Mouse (Mus musculus) CH12.LX (cell line): ENCODE data around the gene Sf3b3. TPM values are rescaled to one million over a fixed set of nuclear protein-coding genes. Genes with fewer than 3 reads are reported as not detected.

ENCODE experiments used
- DNase-seq: peaks from one replicate; pipeline ENCODE4 v3.0.0-alpha.2; 2013; ENCODE audit errors: extremely low read depth
- H3K27ac ChIP-seq: 2 replicates; pipeline ENCODE4 v1.5.1; 2012; ENCODE audit warnings: low read depth, mild to moderate bottlenecking, control low read depth, moderate library complexity; ENCODE audit not compliant: insufficient read depth
- H3K27me3 ChIP-seq: replicated peaks from 2 replicates; pipeline ENCODE3; 2012; ENCODE audit warnings: inconsistent platforms
- H3K36me3 ChIP-seq, 2 experiments: replicated peaks in 1 of 2; 2 replicates each; pipeline versions ENCODE3 to v1.6.1; 2012; ENCODE audit warnings: inconsistent platforms in 1 of 2, low read length in 1 of 2, mild to moderate bottlenecking in 1 of 2, mixed read lengths in 1 of 2, moderate library complexity in 1 of 2; ENCODE audit not compliant: control insufficient read depth in 1 of 2, insufficient read depth in 1 of 2
- H3K4me1 ChIP-seq, 2 experiments: 2 replicates each; pipeline ENCODE4 v1.6.1; 2012; ENCODE audit warnings: inconsistent platforms in 1 of 2, moderate library complexity in 1 of 2; ENCODE audit not compliant: insufficient read depth in 2 of 2, control insufficient read depth in 1 of 2
- H3K4me2 ChIP-seq: 2 replicates; pipeline ENCODE4 v1.6.1; 2012; ENCODE audit warnings: low read depth, mild to moderate bottlenecking, control low read depth; ENCODE audit not compliant: poor library complexity, insufficient read depth, severe bottlenecking
- H3K4me3 ChIP-seq, 3 experiments: fragments of 150-350 bp in 1 of 3; sonication (generic) in 1 of 3; replicated peaks in 1 of 3; 2 replicates each; pipeline versions ENCODE3 to v1.5.1; 2011 to 2012; ENCODE audit warnings: low read depth in 2 of 3, low read length in 2 of 3, mild to moderate bottlenecking in 2 of 3, moderate library complexity in 2 of 3, control low read depth in 1 of 3, improper control_type of control experiment in 1 of 3, inconsistent platforms in 1 of 3, mixed read lengths in 1 of 3; ENCODE audit not compliant: poor library complexity in 1 of 3
- H3K79me2 ChIP-seq: replicated peaks from 2 replicates; pipeline ENCODE4 v1.6.1; 2012; ENCODE audit warnings: mild to moderate bottlenecking, moderate library complexity; ENCODE audit not compliant: control insufficient read depth, poor library complexity, insufficient read depth, severe bottlenecking; ENCODE audit errors: extremely low read depth
- H3K9ac ChIP-seq: 2 replicates; pipeline ENCODE4 v1.6.1; 2012; ENCODE audit warnings: low read depth, mild to moderate bottlenecking, control low read depth, moderate library complexity; ENCODE audit not compliant: insufficient read depth
- H3K9me3 ChIP-seq: replicated peaks from 2 replicates; pipeline ENCODE3; 2012; ENCODE audit warnings: low read length, inconsistent platforms, mixed read lengths
- CTCF ChIP-seq, 2 experiments: IDR thresholded peaks in 1 of 2; conservative IDR thresholded peaks in 1 of 2; 2 replicates each; pipeline ENCODE4 v1.5.1; 2011 to 2012; ENCODE audit warnings: low read depth in 2 of 2, low read length in 2 of 2, improper control_type of control experiment in 1 of 2, inconsistent platforms in 1 of 2, mild to moderate bottlenecking in 1 of 2, moderate library complexity in 1 of 2
- E2F4 ChIP-seq: IDR thresholded peaks from 2 replicates; pipeline ENCODE4 v1.6.1; 2011; ENCODE audit warnings: low read depth, low read length, improper control_type of control experiment; ENCODE audit not compliant: insufficient replicate concordance
- EP300 ChIP-seq: IDR thresholded peaks from 2 replicates; pipeline ENCODE4 v1.6.1; 2011; ENCODE audit warnings: low read length, improper control_type of control experiment
- GABPA ChIP-seq: IDR thresholded peaks from 2 replicates; pipeline ENCODE4 v1.6.1; 2012; ENCODE audit warnings: low read depth, low read length, improper control_type of control experiment, inconsistent platforms; ENCODE audit not compliant: insufficient replicate concordance
- HCFC1 ChIP-seq: IDR thresholded peaks from 2 replicates; pipeline ENCODE4 v1.6.1; 2012; ENCODE audit warnings: low read depth, mild to moderate bottlenecking, inconsistent platforms, low read length, improper control_type of control experiment
- MAFK ChIP-seq: IDR thresholded peaks from 2 replicates; pipeline ENCODE4 v1.6.1; 2011; ENCODE audit warnings: low read length, improper control_type of control experiment; ENCODE audit not compliant: insufficient replicate concordance
- MAX ChIP-seq: IDR thresholded peaks from 2 replicates; pipeline ENCODE4 v1.6.1; 2011; ENCODE audit warnings: low read length, improper control_type of control experiment
- MAZ ChIP-seq: IDR thresholded peaks from 2 replicates; pipeline ENCODE4 v1.6.1; 2012; ENCODE audit warnings: low read depth, mild to moderate bottlenecking, inconsistent platforms, low read length, improper control_type of control experiment, moderate library complexity
- MXI1 ChIP-seq: IDR thresholded peaks from 2 replicates; pipeline ENCODE4 v1.6.1; 2011; ENCODE audit warnings: mild to moderate bottlenecking, low read depth, low read length, improper control_type of control experiment
- MYC ChIP-seq: IDR thresholded peaks from 2 replicates; pipeline ENCODE4 v1.6.1; 2011; ENCODE audit warnings: low read depth, mild to moderate bottlenecking, improper control_type of control experiment, low read length
- NRF1 ChIP-seq: IDR thresholded peaks from 2 replicates; pipeline ENCODE4 v1.6.1; 2014; ENCODE audit warnings: low read depth, mild to moderate bottlenecking, inconsistent platforms, low read length, improper control_type of control experiment, moderate library complexity
- RCOR1 ChIP-seq: conservative IDR thresholded peaks from 2 replicates; pipeline ENCODE4 v1.6.1; 2012; ENCODE audit warnings: low read depth, mild to moderate bottlenecking, inconsistent platforms, low read length, improper control_type of control experiment
- SIN3A ChIP-seq: IDR thresholded peaks from 2 replicates; pipeline ENCODE4 v1.6.1; 2012; ENCODE audit warnings: low read length, improper control_type of control experiment, inconsistent platforms
- TBP ChIP-seq: conservative IDR thresholded peaks from 2 replicates; pipeline ENCODE4 v1.6.1; 2011; ENCODE audit warnings: low read depth, low read length, improper control_type of control experiment
- USF2 ChIP-seq: conservative IDR thresholded peaks from 2 replicates; pipeline ENCODE4 v1.6.1; 2011; ENCODE audit warnings: low read depth, low read length, improper control_type of control experiment
- ZKSCAN1 ChIP-seq: IDR thresholded peaks from 2 replicates; pipeline ENCODE4 v1.6.1; 2012; ENCODE audit warnings: low read depth, inconsistent platforms, low read length, improper control_type of control experiment, borderline replicate concordance
- ZNF384 ChIP-seq: IDR thresholded peaks from 2 replicates; pipeline ENCODE4 v1.6.1; 2012; ENCODE audit warnings: low read depth, low read length, improper control_type of control experiment, inconsistent platforms
- dilution Hi-C: fragments of 300-500 bp; cut with MboI; formaldehyde crosslinking; loops from 2 replicates; pipeline ENCODE4 v1.14.3; 2020; ENCODE audit warnings: low sequenced_read_pairs; ENCODE audit not compliant: extremely low pct_unique_long_range_greater_than_20kb, extremely low pct_ligation_motif_present
- in situ Hi-C: fragments of 300-500 bp; cut with MboI; formaldehyde crosslinking; loops from 3 replicates; pipeline ENCODE4 v1.14.3; 2019; ENCODE audit warnings: low sequenced_read_pairs, low pct_ligation_motif_present, low pct_unique_long_range_greater_than_20kb, mixed read lengths
- polyA plus RNA-seq: library from polyadenylated mRNA; unstranded; fragments of >175 nt; gene quantifications from 2 replicates; pipeline ENCODE4 v1.2.1, GENCODE M21; 2012; ENCODE audit warnings: low read depth; ENCODE audit not compliant: insufficient read length
- total RNA-seq, 2 experiments: library from RNA; depleted of rRNA; stranded (reverse); fragments of 300-350 nt in 1 of 2; fragments of >200 nt in 1 of 2; gene quantifications; 2 replicates each; pipeline ENCODE4 v1.2.3; 2012 to 2014

Sf3b3 gene
- total and polyA plus RNA-seq, 3 experiments: 136 to 213 (median 137) TPM

DNA sequence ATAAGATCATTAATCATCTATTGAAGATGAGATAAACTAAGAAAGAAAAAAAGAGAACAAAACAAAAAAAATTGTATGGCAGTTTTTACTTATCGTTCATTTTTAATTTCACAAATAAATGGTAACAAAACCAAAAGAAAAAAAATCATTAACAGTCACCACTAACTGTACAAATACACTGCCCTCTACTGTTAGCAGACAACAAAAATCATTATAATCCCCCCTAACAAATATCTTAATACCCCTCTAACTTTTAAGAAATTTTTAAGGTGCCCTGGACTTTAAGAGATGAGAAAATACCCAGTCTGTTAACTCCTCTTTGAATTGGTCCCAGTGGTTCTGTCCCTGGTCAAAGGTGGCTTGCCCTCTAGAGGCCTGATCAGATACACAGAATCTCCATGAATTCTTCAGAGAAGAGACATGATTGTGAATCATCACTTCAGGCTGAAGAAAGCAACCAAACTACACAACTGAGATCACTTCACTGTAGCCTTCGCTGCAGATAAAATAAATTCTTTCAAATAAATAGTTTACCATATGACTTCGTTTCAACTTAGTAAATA is 4.5 kb downstream of the Sf3b3 start:
- Histone ChIP-seq H3K79me2 (peaks cover 88% of the 10 kb centered on the region), H3K4me1 (peaks cover 3 to 38% of the 10 kb centered on the region in 2 experiments), H3K9me3 (no peaks in the 10 kb centered on the region), H3K4me3 (no peak overlapping the region), H3K36me3 (peaks cover 61 to 74% of the 10 kb centered on the region in 2 experiments), H3K4me2 (no peak overlapping the region), H3K9ac (no peak overlapping the region), H3K27ac (no peak overlapping the region), H3K27me3 (no peaks in the 10 kb centered on the region)
- TF ChIP-seq E2F4: no peak
- TF ChIP-seq TBP: no peak
- TF ChIP-seq NRF1: no peak
- no peak for TF ChIP-seq MXI1
- TF ChIP-seq SIN3A: no peak
- no peak for TF ChIP-seq MAX
- no peak for TF ChIP-seq USF2
- TF ChIP-seq MAFK: no peak
- TF ChIP-seq RCOR1: no peak
- TF ChIP-seq MYC: no peak
- peak in 1 of 2 experiments; percentile 48; a peak in 2 of 4 replicates for TF ChIP-seq CTCF (conservative IDR thresholded peaks at IDR 0.05 in 1 of 2, IDR thresholded peaks at IDR 0.05 in 1 of 2; ENCODE audit: low read depth in 2 of 2, low read length in 2 of 2)
- TF ChIP-seq ZNF384: peak; percentile 40
- no peak for DNase-seq
- in situ Hi-C loops: loop anchor here (5.0 to 25.0 kb wide), 4 partner anchors 87 to 445 kb away; no protein-coding TSS in a partner anchor
- dilution Hi-C loops: no loop called here

DNA sequence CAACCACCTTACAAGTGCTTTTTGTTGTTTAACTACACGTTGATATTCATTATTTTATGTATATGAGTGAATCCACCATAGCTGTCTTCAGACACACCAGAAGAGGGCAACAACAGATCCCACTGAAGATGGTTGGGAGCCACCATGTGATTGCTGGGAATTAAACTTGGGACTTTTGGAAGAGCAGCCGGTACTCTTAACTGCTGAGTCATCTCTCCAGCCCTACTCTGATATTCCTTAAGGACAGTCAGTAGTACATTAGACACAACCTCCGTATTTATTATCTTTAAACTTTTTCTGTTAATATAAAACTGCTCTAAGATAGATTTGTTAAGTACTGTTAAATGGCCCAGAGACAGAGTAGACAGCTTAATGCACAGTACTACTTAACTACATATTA is 14.6 kb downstream of the Sf3b3 start:
- Histone ChIP-seq H3K9ac (no peak overlapping the region), H3K79me2 (peaks cover 68% of the 10 kb centered on the region), H3K4me3 (no peak overlapping the region), H3K27me3 (no peaks in the 10 kb centered on the region), H3K4me1 (no peaks in the 10 kb centered on the region), H3K4me2 (no peak overlapping the region), H3K36me3 (peaks cover 72 to 98% of the 10 kb centered on the region in 2 experiments), H3K27ac (no peak overlapping the region), H3K9me3 (no peaks in the 10 kb centered on the region)
- in situ Hi-C loops (loop anchor here (25.0 kb wide), 2 partner anchors 195 to 455 kb away; no protein-coding TSS in a partner anchor), dilution Hi-C loops (no loop called here)
- DNase-seq: no peak
- no peak for TF ChIP-seq SIN3A
- no peak for TF ChIP-seq ZKSCAN1
- TF ChIP-seq MAX: no peak
- no peak for TF ChIP-seq CTCF (conservative IDR thresholded peaks at IDR 0.05 in 1 of 2, IDR thresholded peaks at IDR 0.05 in 1 of 2; ENCODE audit: low read depth in 2 of 2, low read length in 2 of 2)
- no peak for TF ChIP-seq GABPA
- no peak for TF ChIP-seq HCFC1
- TF ChIP-seq TBP: no peak
- TF ChIP-seq MAZ: no peak
- TF ChIP-seq E2F4: no peak
- TF ChIP-seq MAFK: no peak
- TF ChIP-seq EP300: no peak
- no peak for TF ChIP-seq MXI1
